Mouse (Mus musculus) heart, postnatal 10 days (tissue): Measurements from ENCODE around the gene Stk38. TPM values are rescaled to one million over a fixed set of nuclear protein-coding genes. Genes with fewer than 3 reads are reported as not detected.
A peak's percentile ranks its signal among the peaks of the same experiment; 100 is the strongest.

ENCODE experiments used
- DNase-seq, 2 experiments: peaks; one replicate each; pipeline ENCODE4 v3.0.0; 2021
- intact Hi-C: fragments of 180-260 bp; cut with DNase I; formaldehyde crosslinking; loops from one replicate; pipeline ENCODE4 v1.15.1; 2025
- total RNA-seq, 2 experiments: library from RNA; stranded (reverse); gene quantifications; 2 replicates each; pipeline ENCODE4 v1.2.3; 2021

The Stk38 gene
- total RNA-seq, 2 experiments from 2014 or later = 53.0 to 57.2 TPM

DNA sequence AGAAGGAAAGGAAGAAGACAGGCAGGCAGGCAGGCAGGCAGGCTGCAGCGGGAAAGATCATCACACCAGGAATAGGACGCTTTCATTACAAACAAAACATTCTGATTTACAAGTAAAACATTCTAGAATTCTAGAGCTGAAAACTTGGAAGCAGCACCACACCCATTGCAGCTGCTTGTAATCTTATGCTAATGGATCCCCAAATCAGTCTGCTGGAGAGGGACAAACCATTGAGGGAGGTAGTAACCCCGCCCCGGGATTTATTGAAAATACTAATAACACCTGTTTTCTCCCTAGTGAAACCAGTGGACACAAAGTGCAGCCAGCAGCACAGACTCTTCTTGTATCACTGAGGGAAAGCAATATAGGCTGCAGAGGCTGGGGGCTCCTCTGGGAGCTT, 26.7 kb downstream of the Stk38 start:
- no peak for DNase-seq

GRCm38 (mm10) chr17:28979091-28979490, 28.7 kb downstream of the Stk38 start:
- intact Hi-C loops = no loop called here

More for the DNA sequence above, 26.7 kb downstream of the Stk38 start:
- intact Hi-C loops = no loop called here

DNA sequence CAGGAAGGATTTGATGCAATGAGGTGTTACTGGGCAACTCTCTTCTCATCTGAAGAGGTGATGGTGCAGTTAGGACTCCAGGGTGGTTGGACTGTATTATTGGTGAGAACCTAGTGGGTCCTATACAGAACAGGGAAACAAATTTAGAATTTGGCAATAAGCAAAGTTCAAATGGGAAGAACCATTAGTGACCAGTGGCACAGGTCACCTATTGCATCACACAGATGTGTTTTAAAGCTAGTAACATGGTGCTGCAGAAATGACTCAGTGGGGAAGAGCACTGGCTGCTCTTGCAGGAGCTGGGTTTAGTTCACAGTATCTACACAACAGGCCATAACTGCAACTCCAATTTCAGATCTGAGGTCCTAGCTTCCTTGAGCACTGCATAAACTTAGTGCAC, 37.7 kb downstream of the Stk38 start:
- intact Hi-C loops = no loop called here

More at GRCm38 (mm10) chr17:28979091-28979490, 28.7 kb downstream of the Stk38 start:
- DNase-seq = no peak

GRCm38 (mm10) chr17:28967021-28967610, 40.7 kb downstream of the Stk38 start:
- intact Hi-C loops = no loop called here
- DNase-seq = no peak

More for the DNA sequence above, 37.7 kb downstream of the Stk38 start:
- no peak for DNase-seq

DNA sequence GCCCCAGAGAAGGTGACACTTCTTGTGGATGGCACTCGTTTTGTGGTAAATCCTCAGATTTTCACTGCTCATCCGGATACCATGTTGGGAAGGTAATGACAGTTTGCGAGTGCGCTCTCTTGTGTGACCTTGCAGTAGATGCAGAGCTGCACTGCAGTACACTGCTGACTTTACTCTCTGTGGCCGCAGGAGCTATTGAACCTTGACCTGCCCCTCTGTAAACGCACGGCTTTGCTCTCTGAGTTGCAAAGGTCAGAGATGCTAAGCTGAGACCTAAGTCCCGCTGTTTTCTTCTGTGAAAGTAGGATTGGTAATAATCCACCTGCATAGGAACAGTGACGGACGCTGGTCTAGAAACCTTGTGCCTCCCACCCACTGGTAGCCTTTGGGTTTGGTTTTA, 46.2 kb downstream of the Stk38 start:
- intact Hi-C loops = no loop called here
- DNase-seq = no peak

- DNase-seq = no peak
- intact Hi-C loops = no loop called here
These were observed 47.2 kb downstream of the Stk38 start for GRCm38 (mm10) chr17:28960597-28960996.

DNA sequence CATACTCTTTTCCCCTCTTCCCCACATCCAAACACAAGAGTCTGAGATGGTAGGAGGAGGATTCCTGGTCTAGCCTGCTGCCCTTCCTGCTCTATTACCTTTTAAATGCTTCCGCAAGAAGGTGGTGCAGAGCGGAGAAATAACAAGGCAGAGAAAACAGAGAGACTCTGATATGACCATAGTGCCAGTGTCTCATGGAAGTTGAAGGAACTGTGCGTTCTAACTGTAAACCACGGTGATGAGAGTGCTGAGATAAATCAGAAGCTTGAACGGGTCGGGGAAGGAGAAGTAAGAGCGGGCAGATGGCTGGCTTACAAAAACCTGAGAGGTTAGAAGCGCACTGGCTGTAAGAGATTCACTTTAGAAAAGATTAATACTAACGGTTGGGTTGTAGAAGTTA, 53.4 kb downstream of the Stk38 start:
- intact Hi-C loops = no loop called here
- no peak for DNase-seq

GRCm38 (mm10) chr17:28953251-28953650, 54.5 kb downstream of the Stk38 start:
- DNase-seq = peak; percentile 34 to 55
- intact Hi-C loops = no loop called here

DNA sequence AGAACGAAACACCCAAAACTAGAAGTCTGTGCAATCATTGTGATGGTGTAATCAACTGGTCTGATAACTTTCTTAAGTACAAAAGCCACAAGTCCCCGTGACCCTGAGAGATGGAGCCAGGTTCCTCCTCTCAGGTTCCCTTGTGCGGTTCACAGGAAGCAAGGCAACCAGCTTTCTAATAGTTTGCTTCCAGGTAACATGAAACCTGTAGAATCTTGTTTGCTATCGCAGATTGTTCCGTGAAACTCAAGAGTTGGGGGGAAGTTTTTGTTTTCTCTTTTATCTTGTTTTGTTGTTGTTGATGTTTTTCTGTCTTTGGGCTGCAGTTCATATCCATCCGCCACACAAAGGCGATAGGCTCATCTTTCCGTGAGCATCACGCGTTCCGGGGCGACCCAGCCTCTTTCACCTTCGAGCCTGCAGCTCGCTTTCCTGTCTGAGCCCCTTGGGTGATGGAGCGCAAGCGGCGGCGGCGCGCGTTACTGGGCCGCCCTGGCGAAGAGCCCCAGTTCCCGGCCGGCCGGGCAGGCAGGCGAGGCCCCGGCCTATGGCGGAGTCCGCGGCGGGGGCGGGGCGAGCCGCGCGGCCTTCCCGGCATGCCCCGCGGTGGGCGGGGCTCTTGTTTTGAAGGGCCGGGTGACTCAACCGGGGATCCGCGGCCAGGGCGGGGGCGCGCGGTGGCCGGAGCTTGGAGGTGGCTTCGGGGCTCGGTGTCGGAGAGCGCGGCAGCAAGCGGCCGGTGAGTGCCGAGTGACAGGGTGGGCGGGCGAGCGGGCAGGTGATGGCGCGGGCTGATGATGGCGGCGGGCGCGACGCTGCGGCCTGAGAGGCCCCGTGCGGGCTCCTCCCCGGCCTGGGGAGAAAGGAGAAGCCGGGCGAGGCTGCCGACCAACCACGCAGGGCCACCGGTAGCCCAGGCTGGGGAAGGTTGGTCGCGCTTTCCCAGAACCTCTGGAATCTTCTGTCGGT, 55.7 kb downstream of the Stk38 start, which contains the start of gene Kctd20:
Gene Kctd20, plus strand, starts transcription at position 120 of the 969 bp plus-strand sequence.
- intact Hi-C loops = loop anchor here (2.0 kb wide), 1 partner anchor 21 kb away; no protein-coding TSS in a partner anchor

DNA sequence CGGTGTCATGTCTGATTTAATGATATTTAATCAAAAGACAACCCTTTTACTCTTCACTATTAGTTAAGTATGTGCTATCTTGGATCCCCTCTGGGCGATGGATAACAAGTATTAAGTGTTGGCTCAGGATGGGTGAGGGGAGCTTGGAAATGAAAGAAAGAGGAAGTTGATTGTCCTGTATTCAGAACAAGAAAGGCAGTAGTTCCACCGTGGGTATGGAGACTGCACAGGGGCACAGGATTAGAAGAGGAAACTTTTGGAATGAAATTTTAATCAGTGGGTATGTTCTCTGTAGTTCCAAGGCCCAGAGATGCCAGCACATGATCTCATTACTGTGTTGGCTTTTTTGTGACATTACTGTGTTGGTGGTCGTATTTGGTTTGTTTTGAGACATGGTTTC, 57.0 kb downstream of the Stk38 start:
- no peak for DNase-seq
- intact Hi-C loops = loop anchor here (2.0 kb wide), 1 partner anchor 20 kb away; no protein-coding TSS in a partner anchor

More for the DNA sequence above, 55.7 kb downstream of the Stk38 start, which contains the start of gene Kctd20:
- peak; percentile 96 to 97 for DNase-seq

GRCm38 (mm10) chr17:28948661-28949060, 59.1 kb downstream of the Stk38 start:
- intact Hi-C loops = no loop called here
- DNase-seq = no peak

DNA sequence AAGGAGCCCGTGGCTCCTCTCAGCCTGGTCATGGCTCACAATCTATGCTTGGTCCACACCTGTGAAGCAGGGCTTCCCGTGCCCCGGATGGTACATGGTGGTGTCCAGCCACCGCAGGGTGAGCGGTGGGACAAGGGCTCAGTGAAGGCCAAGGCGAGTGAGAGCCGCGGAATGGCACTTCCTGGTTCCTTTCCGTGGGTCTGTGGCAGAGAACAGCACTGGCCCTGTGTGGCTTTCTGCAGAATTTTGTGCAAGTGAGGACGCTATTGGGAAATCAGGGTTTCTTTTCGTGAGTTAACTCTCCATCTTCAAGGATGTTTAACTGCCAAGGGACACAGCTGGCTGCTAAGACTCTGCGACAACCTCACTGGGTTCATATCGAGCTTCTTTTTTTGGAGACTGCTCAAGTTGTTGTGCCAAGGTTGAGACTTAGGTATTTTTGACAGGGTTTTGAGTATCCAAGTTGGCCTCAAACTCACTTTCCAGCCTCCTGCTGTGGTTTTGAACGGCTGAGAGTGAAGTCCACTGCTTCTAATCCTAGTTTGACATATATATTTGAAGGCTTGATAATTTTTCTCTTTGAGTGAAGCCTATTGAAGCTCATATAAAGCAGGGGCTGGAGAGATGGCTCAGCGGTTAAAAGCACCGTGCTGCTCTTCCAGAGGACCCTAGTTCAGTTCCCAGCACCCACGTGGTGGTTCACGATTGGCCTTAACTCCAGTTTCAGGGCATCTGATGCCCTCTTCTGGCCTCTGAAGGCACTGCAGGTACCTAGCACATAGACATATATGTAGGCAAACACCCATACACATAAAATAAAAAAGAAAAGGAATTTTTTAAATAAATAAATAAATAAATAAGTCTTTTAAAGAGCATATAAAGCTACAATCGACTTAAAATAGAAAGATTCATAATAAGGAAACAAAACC, 60.5 kb downstream of the Stk38 start:
- intact Hi-C loops = no loop called here
- no peak for DNase-seq

DNA sequence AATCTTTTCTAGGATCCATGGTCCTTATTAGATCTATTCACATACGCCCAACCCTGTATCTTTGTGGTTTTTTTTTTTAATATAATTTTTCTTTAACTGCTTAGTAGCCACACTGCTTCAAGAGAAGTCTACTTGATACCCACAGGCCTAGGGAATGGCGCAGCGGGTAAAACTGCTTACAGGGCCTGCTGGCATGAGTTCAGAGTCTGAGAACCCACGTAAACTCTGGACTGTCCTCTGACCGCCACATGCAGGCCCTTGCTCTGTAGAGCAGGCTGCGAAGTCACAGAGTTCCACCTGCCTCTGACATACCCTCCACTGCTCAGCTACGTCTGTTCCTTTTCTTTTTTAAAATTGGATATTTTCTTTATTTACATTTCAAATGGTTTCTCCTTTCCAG, 63.3 kb downstream of the Stk38 start:
- intact Hi-C loops = no loop called here
- no peak for DNase-seq

DNA sequence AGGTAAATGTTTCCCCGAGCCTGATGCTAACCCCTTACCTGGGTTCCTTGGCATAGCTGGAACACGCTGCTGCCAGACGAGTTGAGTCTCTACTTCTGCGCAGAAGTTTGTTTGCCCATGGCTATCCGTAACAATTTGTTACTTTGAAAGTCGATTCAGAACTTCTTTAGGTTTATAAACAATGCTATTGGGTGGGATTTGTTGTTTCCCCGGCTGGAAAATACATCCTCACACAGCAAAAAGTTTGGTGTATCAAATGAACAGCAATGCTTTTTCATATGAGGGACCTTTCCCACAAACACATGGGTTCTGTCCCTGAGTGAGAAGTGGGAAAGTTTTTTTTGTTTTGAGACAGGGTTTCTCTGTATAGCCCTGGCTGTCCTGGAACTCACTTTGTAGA, 64.1 kb downstream of the Stk38 start, which contains the start of gene Pxt1:
Gene Pxt1, minus strand, starts transcription at position 101 of the 400 bp plus-strand sequence.
- no peak for DNase-seq
- intact Hi-C loops = no loop called here

DNA sequence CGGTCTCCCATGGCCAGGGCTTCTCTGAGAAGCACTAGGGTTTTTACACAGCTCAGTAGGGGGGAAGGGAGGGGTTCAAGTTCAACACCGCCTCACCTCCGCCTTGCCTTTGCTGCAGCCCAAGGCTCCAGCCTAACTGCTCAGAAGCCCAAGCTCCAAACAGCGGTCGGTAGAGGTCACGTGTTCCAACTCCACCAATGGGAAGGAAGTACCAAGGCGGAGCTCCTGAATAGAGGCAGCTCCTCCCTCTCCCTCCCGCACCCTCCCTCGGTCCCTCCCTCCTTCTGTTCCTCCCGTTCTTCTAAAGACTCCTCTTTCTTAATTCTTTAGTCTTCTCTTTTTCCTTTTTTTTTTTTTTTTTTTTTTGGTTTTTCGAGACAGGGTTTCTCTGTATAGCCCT, 65.7 kb downstream of the Stk38 start:
- intact Hi-C loops = no loop called here
- DNase-seq = no peak

- intact Hi-C loops = no loop called here
- no peak for DNase-seq
These were observed 66.8 kb downstream of the Stk38 start for GRCm38 (mm10) chr17:28940776-28941555.

DNA sequence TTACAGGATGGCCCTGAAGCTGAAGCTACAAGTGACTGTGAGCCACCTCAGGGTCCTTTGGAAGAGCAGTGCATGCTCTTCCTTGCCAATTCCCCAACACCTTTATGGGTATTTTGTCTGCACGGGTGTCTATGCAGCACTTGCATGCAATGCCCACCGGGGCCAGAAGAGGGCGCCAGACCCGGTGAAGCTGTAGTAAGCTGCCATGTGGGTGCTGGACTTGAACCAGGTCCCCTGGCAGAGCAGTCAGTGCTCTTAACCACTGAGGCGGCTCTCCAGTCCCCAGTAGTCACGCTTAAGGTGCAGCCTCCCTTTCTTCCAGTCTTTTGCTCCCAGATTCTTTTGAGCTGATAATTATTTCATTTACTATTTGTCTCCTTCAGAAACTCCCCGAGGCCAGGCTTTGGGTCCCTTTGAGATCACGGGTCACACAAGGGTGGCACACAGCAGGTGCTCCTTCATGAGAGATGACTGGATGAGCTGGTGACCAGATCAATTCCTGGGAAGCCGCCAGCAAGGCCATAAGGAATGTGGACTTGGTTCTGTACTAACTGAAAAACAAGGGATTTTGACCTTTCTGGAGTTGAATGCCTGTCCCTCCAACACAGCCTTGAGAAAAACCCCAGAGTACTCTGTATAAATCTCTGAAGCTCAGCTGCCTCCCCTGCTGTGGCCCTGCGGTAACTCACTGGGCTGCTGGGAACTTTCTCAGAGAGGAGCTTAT, 71.0 kb downstream of the Stk38 start:
- intact Hi-C loops = no loop called here
- DNase-seq = peak; percentile 16 to 62

DNA sequence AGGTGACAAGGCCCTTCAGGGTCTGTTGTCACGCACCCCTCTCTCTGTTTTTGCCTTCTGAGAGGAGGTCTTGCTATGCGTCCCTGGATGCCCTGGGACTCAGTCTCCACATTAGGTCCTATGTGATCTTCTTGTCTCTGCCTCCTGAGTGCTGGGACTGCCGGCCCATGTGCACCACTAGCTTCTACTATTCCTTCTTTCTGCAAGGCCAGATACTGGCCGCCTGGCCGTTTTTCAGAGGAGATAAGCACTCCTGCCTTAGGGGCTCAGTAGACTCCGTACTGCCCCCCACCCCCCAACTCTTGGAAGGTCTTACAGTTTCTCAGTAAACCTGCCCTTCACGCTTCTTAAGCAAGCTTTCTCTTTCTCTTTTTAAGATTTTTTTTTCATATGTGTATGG, 71.7 kb downstream of the Stk38 start:
- no peak for DNase-seq
- intact Hi-C loops = no loop called here
